Mouse (Mus musculus): ENCODE results near the gene Tent5c. TPM values are rescaled to one million over a fixed set of nuclear protein-coding genes. Genes with fewer than 3 reads are reported as not detected.
A peak's percentile ranks its signal among the peaks of the same experiment; 100 is the strongest.

Gene Tent5c
- polyA plus RNA-seq, 1 experiment from 2014 or later: 3.2 TPM

- H3K9ac ChIP-seq: no peak overlapping the region
- ATAC-seq (ENCODE audit: low FRiP score) (no peak), DNase-seq (ENCODE audit: low spot score) (no peak)
- no peak overlapping the region for H3K27ac ChIP-seq
- 87% methylated on average over 4 of the region's 4 CpGs for WGBS
- no peaks in the 10 kb centered on the region for H3K36me3 ChIP-seq (replicated peaks; ENCODE audit: control insufficient read depth, insufficient read depth)
- no peaks in the 10 kb centered on the region for H3K4me1 ChIP-seq (replicated peaks; ENCODE audit: control insufficient read depth, insufficient read depth, low read length)
- no peak overlapping the region for H3K4me3 ChIP-seq (replicated peaks; ENCODE audit: low read length)
- no peaks in the 10 kb centered on the region for H3K9me3 ChIP-seq (ENCODE audit: control insufficient read depth, low read length)
- no peaks in the 10 kb centered on the region for H3K27me3 ChIP-seq (ENCODE audit: control insufficient read depth, insufficient read depth, low read length)
- H3K4me2 ChIP-seq (replicated peaks): no peak overlapping the region
These were observed 57.4 kb downstream of the Tent5c start for GRCm38 (mm10) chr3:100431705-100432104.

- ATAC-seq (ENCODE audit: low FRiP score) (no peak), DNase-seq (ENCODE audit: low spot score) (no peak)
- Histone ChIP-seq H3K27me3 (ENCODE audit: control insufficient read depth, insufficient read depth, low read length) (no peaks in the 10 kb centered on the region), H3K9me3 (ENCODE audit: control insufficient read depth, low read length) (no peaks in the 10 kb centered on the region), H3K4me3 (replicated peaks; ENCODE audit: low read length) (no peak overlapping the region), H3K36me3 (replicated peaks; ENCODE audit: control insufficient read depth, insufficient read depth) (no peaks in the 10 kb centered on the region), H3K4me2 (replicated peaks) (no peak overlapping the region), H3K27ac (no peak overlapping the region), H3K4me1 (replicated peaks; ENCODE audit: control insufficient read depth, insufficient read depth, low read length) (no peaks in the 10 kb centered on the region), H3K9ac (no peak overlapping the region)
- 89% methylated on average over 1 of the region's 1 CpGs for WGBS
These were observed 58.4 kb downstream of the Tent5c start for GRCm38 (mm10) chr3:100430731-100431130.

DNA sequence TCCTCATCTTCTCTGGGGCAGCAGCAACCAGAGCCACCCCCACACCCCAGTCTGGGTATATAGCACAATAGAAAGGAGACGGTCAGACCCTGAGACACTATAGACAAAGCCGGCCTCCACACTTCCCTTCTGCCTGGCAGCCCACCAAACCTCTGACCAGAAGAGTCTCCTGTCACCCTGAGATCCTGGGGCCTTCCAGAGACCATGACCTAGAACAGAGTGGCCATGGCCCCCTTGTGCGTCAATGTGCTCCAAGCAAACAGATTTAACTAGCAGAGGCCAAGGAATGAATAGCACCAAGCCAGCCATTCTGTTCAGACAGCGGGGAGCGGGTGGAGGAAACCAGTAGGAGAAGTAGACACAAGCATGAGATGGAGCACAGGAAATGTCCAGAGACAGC lies 59.0 kb downstream of the Tent5c start:
- H3K4me1 ChIP-seq (replicated peaks; ENCODE audit: control insufficient read depth, insufficient read depth, low read length): no peaks in the 10 kb centered on the region
- H3K9ac ChIP-seq: no peak overlapping the region
- H3K27me3 ChIP-seq (ENCODE audit: control insufficient read depth, insufficient read depth, low read length): no peaks in the 10 kb centered on the region
- no peak overlapping the region for H3K4me2 ChIP-seq (replicated peaks)
- DNase-seq (ENCODE audit: low spot score) (no peak), ATAC-seq (ENCODE audit: low FRiP score) (no peak)
- no peaks in the 10 kb centered on the region for H3K36me3 ChIP-seq (replicated peaks; ENCODE audit: control insufficient read depth, insufficient read depth)
- no peaks in the 10 kb centered on the region for H3K9me3 ChIP-seq (ENCODE audit: control insufficient read depth, low read length)
- no peak overlapping the region for H3K27ac ChIP-seq
- WGBS: 98% methylated on average over 5 of the region's 5 CpGs
- H3K4me3 ChIP-seq (replicated peaks; ENCODE audit: low read length): no peak overlapping the region

GRCm38 (mm10) chr3:100429667-100430066 lies 59.5 kb downstream of the Tent5c start:
- Histone ChIP-seq H3K9me3 (ENCODE audit: control insufficient read depth, low read length) (no peaks in the 10 kb centered on the region), H3K9ac (no peak overlapping the region), H3K27ac (no peak overlapping the region), H3K36me3 (replicated peaks; ENCODE audit: control insufficient read depth, insufficient read depth) (no peaks in the 10 kb centered on the region), H3K4me3 (replicated peaks; ENCODE audit: low read length) (no peak overlapping the region), H3K4me2 (replicated peaks) (no peak overlapping the region), H3K4me1 (replicated peaks; ENCODE audit: control insufficient read depth, insufficient read depth, low read length) (no peaks in the 10 kb centered on the region), H3K27me3 (ENCODE audit: control insufficient read depth, insufficient read depth, low read length) (no peaks in the 10 kb centered on the region)
- ATAC-seq (ENCODE audit: low FRiP score): no peak
- no peak for DNase-seq (ENCODE audit: low spot score)
- 80% methylated on average over 4 of the region's 4 CpGs for WGBS

DNA sequence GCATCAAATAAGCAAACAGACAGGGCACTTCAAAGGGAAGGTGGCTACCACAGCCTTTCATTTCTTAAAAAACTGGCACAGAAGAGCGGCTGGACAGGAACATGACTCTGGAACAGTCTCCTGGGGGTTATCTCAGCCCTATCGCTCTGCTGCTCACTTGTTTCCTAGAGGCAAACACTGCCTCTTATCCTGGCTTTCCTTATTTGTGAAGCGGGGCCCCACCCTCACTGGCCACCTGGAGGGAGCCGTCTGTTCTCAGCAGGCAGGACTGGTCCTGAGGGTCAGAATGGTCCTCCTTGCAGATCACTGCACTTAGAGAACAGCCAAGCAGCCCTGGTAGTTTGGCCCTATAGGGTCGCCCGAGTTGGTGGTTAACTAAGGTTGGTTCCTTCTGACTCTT lies 61.6 kb downstream of the Tent5c start:
- 76% methylated on average over 6 of the region's 6 CpGs for WGBS
- no peaks in the 10 kb centered on the region for H3K9me3 ChIP-seq (ENCODE audit: control insufficient read depth, low read length)
- no peak overlapping the region for H3K4me2 ChIP-seq (replicated peaks)
- H3K9ac ChIP-seq: no peak overlapping the region
- ATAC-seq (ENCODE audit: low FRiP score) (no peak), DNase-seq (ENCODE audit: low spot score) (no peak)
- no peak overlapping the region for H3K27ac ChIP-seq
- H3K4me1 ChIP-seq (replicated peaks; ENCODE audit: control insufficient read depth, insufficient read depth, low read length): no peaks in the 10 kb centered on the region
- no peaks in the 10 kb centered on the region for H3K36me3 ChIP-seq (replicated peaks; ENCODE audit: control insufficient read depth, insufficient read depth)
- H3K27me3 ChIP-seq (ENCODE audit: control insufficient read depth, insufficient read depth, low read length): no peaks in the 10 kb centered on the region
- H3K4me3 ChIP-seq (replicated peaks; ENCODE audit: low read length): no peak overlapping the region

DNA sequence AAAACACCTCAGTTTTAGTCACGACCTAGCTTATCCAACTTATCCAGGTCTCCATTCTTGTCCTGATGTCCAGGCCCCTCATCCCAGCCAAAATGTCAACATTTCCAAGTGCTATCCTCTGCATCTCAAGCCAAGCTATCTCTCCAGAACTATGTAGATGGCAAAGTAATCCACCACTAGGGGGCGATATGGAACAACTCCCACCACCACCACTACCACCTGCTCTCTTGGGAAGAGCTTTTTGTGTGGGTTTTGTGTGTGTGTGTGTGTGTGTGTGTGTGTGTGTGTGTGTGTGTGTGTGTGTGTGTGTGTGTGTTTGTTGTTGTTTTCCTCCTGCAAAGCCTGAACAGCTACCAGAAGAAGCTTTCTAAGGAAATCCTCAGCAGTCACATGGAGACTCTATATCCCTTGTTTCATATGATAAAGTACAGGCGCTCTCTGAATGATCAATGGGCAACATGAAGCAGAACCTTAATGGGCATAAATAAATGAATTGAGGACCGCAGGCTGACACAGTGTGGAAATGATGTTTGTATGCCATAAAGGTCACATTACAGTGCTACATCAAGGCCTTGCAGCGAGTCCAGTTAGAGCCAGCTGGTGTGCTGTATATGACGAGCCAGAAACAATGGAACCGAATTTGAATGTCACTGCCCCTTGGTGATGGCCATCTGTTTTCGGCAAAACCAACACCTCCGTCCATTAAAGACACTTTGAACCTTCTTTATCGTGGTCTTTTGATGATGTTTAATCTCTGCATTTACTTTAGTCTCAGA lies 66.5 kb downstream of the Tent5c start:
- Histone ChIP-seq H3K4me1 (replicated peaks; ENCODE audit: control insufficient read depth, insufficient read depth, low read length) (0 out of 2 replicates have a peak, but pooled peaks cover under 1% of the 10 kb centered on the region), H3K9me3 (ENCODE audit: control insufficient read depth, low read length) (no peaks in the 10 kb centered on the region), H3K4me2 (replicated peaks) (no peak overlapping the region), H3K9ac (no peak overlapping the region), H3K36me3 (replicated peaks; ENCODE audit: control insufficient read depth, insufficient read depth) (no peaks in the 10 kb centered on the region), H3K4me3 (replicated peaks; ENCODE audit: low read length) (no peak overlapping the region), H3K27me3 (ENCODE audit: control insufficient read depth, insufficient read depth, low read length) (no peaks in the 10 kb centered on the region), H3K27ac (no peak overlapping the region)
- DNase-seq (ENCODE audit: low spot score): peak; percentile 43
- ATAC-seq (ENCODE audit: low FRiP score): no peak
- 64% methylated on average over 10 of the region's 10 CpGs for WGBS

GRCm38 (mm10) chr3:100421354-100421753 lies 67.8 kb downstream of the Tent5c start:
- no peak overlapping the region for H3K4me3 ChIP-seq (replicated peaks; ENCODE audit: low read length)
- H3K27me3 ChIP-seq (ENCODE audit: control insufficient read depth, insufficient read depth, low read length): no peaks in the 10 kb centered on the region
- 92% methylated on average over 6 of the region's 6 CpGs for WGBS
- no peak overlapping the region for H3K4me2 ChIP-seq (replicated peaks)
- H3K9me3 ChIP-seq (ENCODE audit: control insufficient read depth, low read length): no peaks in the 10 kb centered on the region
- no peak overlapping the region for H3K9ac ChIP-seq
- ATAC-seq (ENCODE audit: low FRiP score) (no peak), DNase-seq (ENCODE audit: low spot score) (no peak)
- 0 out of 2 replicates have a peak, but pooled peaks cover 5% of the 10 kb centered on the region for H3K4me1 ChIP-seq (replicated peaks; ENCODE audit: control insufficient read depth, insufficient read depth, low read length)
- no peaks in the 10 kb centered on the region for H3K36me3 ChIP-seq (replicated peaks; ENCODE audit: control insufficient read depth, insufficient read depth)
- no peak overlapping the region for H3K27ac ChIP-seq

DNA sequence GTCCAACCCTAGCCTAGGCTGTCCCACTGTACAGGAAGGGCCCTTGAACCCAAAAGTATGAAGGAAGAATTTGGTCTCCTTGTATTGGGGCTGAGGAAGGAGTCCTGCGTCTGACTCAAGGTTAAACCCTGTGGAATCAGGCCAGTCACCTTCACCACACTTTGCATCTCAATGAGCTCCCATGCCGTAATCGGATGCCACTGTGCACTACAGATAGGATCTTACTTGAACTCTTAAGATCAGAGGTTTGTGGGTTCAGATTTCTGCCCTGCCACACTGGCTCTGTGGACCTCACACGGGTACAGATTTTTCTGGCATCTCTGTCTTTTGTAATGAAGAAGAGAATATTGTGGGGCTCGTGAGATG lies 68.5 kb downstream of the Tent5c start:
- H3K9ac ChIP-seq: no peak overlapping the region
- DNase-seq (ENCODE audit: low spot score) (no peak), ATAC-seq (ENCODE audit: low FRiP score) (no peak)
- no peak overlapping the region for H3K4me2 ChIP-seq (replicated peaks)
- 0 out of 2 replicates have a peak, but pooled peaks cover 5% of the 10 kb centered on the region for H3K4me1 ChIP-seq (replicated peaks; ENCODE audit: control insufficient read depth, insufficient read depth, low read length)
- no peak overlapping the region for H3K27ac ChIP-seq
- 64% methylated on average over 5 of the region's 5 CpGs for WGBS
- H3K9me3 ChIP-seq (ENCODE audit: control insufficient read depth, low read length): no peaks in the 10 kb centered on the region
- no peak overlapping the region for H3K4me3 ChIP-seq (replicated peaks; ENCODE audit: low read length)
- no peaks in the 10 kb centered on the region for H3K36me3 ChIP-seq (replicated peaks; ENCODE audit: control insufficient read depth, insufficient read depth)
- H3K27me3 ChIP-seq (ENCODE audit: control insufficient read depth, insufficient read depth, low read length): no peaks in the 10 kb centered on the region

DNA sequence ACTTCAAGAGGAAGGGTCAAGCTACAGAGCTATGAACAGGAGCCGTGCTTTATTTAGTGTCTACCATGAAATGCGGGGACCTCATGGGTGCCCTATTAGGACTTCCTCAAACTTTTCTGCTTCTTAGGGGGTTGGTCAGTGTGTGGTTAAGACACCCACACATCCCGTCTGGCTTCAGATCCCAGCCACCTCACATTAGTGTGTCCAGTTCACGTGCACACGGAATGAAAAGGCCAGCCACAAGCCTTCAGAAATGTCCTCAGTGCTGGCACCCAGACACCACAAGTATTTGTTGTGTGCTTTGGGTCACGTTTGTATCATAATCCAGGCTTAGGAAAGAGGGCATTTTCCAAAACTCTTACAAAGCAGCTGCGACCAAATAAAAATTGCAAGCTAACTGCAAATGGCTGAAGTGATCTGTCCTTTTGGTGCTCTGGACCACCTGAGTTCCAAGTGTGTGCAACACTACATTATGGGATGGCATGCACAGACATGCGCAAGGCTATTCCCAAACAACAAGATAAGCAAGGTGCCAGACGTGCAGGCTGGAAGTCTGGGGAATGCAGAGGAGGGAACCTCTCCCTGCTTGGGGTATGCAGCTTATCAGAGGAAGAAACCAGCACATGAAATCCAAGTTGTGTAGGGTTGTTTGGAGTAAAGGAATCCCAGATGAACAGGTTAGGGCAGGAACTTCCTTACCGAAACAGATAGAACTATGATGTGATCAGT lies 69.0 kb downstream of the Tent5c start:
- Histone ChIP-seq H3K4me3 (replicated peaks; ENCODE audit: low read length) (no peak overlapping the region), H3K9me3 (ENCODE audit: control insufficient read depth, low read length) (no peaks in the 10 kb centered on the region), H3K27ac (no peak overlapping the region), H3K36me3 (replicated peaks; ENCODE audit: control insufficient read depth, insufficient read depth) (no peaks in the 10 kb centered on the region), H3K27me3 (ENCODE audit: control insufficient read depth, insufficient read depth, low read length) (no peaks in the 10 kb centered on the region), H3K4me2 (replicated peaks) (no peak overlapping the region), H3K4me1 (replicated peaks; ENCODE audit: control insufficient read depth, insufficient read depth, low read length) (0 out of 2 replicates have a peak, but pooled peaks cover 5% of the 10 kb centered on the region), H3K9ac (no peak overlapping the region)
- no peak for DNase-seq (ENCODE audit: low spot score)
- WGBS: 88% methylated on average over 10 of the region's 10 CpGs
- ATAC-seq (ENCODE audit: low FRiP score): no peak
